Mouse (Mus musculus) urinary bladder, adult 18-20 months (tissue): ENCODE results near the gene Cd3eap.

Experiments used
- DNase-seq, 2 experiments: peaks; one replicate each; pipeline ENCODE4 v3.0.0; 2022; ENCODE audit warnings: low spot score in 2 of 2, mixed read lengths in 2 of 2

Gene Cd3eap

GRCm38 (mm10) chr7:19359299-19359891 lies at the start of gene Cd3eap, which contains the start of gene Ppp1r13l:
TSS of gene Cd3eap (minus strand) at chr7:19359483.
TSS of gene Ppp1r13l (plus strand) at chr7:19359749.
- peak; percentile 79 to 83 for DNase-seq

- DNase-seq = peak; percentile 55 to 87
Measured at GRCm38 (mm10) chr7:19405417-19405816, 46.1 kb upstream of the Cd3eap start.

- no peak for DNase-seq
Measured at GRCm38 (mm10) chr7:19404476-19404875, 45.2 kb upstream of the Cd3eap start, which contains the start of gene Ckm. TSS of gene Ckm (plus strand) at chr7:19404776.

- peak; percentile 70 to 78 for DNase-seq
Measured at GRCm38 (mm10) chr7:19403731-19404296, 44.5 kb upstream of the Cd3eap start, which contains the start of gene Klc3. TSS of gene Klc3 (minus strand) at chr7:19404104.

GRCm38 (mm10) chr7:19402535-19403112 lies 43.3 kb upstream of the Cd3eap start:
- DNase-seq = no peak

- DNase-seq = no peak
Measured at GRCm38 (mm10) chr7:19400946-19401345, 41.7 kb upstream of the Cd3eap start.

GRCm38 (mm10) chr7:19399496-19400280 lies 40.4 kb upstream of the Cd3eap start:
- DNase-seq = peak; percentile 56 to 76

GRCm38 (mm10) chr7:19394484-19394883 lies 35.2 kb upstream of the Cd3eap start:
- no peak for DNase-seq

- DNase-seq = no peak
Measured at GRCm38 (mm10) chr7:19388699-19389413, 29.6 kb upstream of the Cd3eap start.

- DNase-seq = no peak
Measured at GRCm38 (mm10) chr7:19383708-19384107, 24.4 kb upstream of the Cd3eap start.

GRCm38 (mm10) chr7:19382166-19382541 lies 22.9 kb upstream of the Cd3eap start:
- DNase-seq = no peak

- DNase-seq = peak; percentile 97 to 99
Measured at GRCm38 (mm10) chr7:19381377-19382165, 22.3 kb upstream of the Cd3eap start, which contains the start of gene Ercc2. TSS of gene Ercc2 (plus strand) at chr7:19382010.

- no peak for DNase-seq
Measured at GRCm38 (mm10) chr7:19378049-19378448, 18.8 kb upstream of the Cd3eap start.

GRCm38 (mm10) chr7:19376019-19376418 lies 16.7 kb upstream of the Cd3eap start:
- no peak for DNase-seq

GRCm38 (mm10) chr7:19375368-19375767 lies 16.1 kb upstream of the Cd3eap start:
- no peak for DNase-seq

GRCm38 (mm10) chr7:19373367-19373766 lies 14.1 kb upstream of the Cd3eap start:
- DNase-seq = no peak

GRCm38 (mm10) chr7:19369823-19370425 lies 10.6 kb upstream of the Cd3eap start:
- peak in 1 of 2 experiments; percentile 21 for DNase-seq

- DNase-seq = no peak
Measured at GRCm38 (mm10) chr7:19368380-19368779, 9.1 kb upstream of the Cd3eap start.

- DNase-seq = peak; percentile 70 to 83
Measured at GRCm38 (mm10) chr7:19365376-19365775, 6.1 kb upstream of the Cd3eap start.

- DNase-seq = peak; percentile 80 to 83
Measured at GRCm38 (mm10) chr7:19363881-19364280, 4.6 kb upstream of the Cd3eap start.
